Mouse (Mus musculus) lung, postnatal 0 days (tissue): Measurements from ENCODE around the gene Fam49a.

Experiments
- CTCF ChIP-seq: IDR thresholded peaks from 2 replicates; pipeline ENCODE4 v1.5.1; 2016; ENCODE audit warnings: antibody characterized with exemption, mild to moderate bottlenecking
- EP300 ChIP-seq: IDR thresholded peaks from 2 replicates; pipeline ENCODE4 v1.6.1; 2016; ENCODE audit warnings: antibody characterized with exemption, mild to moderate bottlenecking, control low read depth

DNA sequence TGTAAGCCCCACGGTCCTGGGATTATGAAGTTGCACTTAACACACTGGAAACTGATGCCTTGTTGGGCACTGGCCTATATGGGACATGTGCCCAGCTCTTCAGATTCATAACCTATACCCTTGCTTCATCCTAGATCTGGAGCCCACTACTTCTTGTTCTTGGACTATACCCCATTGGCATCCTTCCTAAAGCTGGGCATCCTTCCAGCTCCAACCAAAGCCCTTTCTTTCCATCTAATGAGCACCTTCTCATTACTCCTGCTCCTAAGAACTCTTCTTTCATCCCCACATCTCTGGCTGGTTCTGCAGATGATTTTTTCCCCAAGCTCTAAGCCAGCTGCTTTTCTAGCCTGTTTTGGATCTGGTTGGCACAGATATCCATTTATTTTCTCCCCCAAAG lies 127.3 kb downstream of the Fam49a start:
- TF ChIP-seq CTCF: no peak
- no peak for TF ChIP-seq EP300
